Mouse (Mus musculus) small intestine, adult 2 months (tissue): ENCODE measurements around the gene Folr1. TPM values are rescaled to one million over a fixed set of nuclear protein-coding genes. Genes with fewer than 3 reads are reported as not detected.

ENCODE experiments used
- H3K27ac ChIP-seq: fragments of 200-500 bp; 2 replicates; pipeline ENCODE4 v1.5.1; 2012; ENCODE audit warnings: low read depth, low read length, control low read depth, inconsistent platforms; ENCODE audit not compliant: insufficient read depth
- H3K27me3 ChIP-seq: fragments of 200-500 bp; 2 replicates; pipeline ENCODE4 v1.6.1; 2012; ENCODE audit warnings: mild to moderate bottlenecking, moderate library complexity, low read length, inconsistent platforms; ENCODE audit not compliant: control insufficient read depth, insufficient read depth
- H3K36me3 ChIP-seq: fragments of 200-500 bp; 2 replicates; pipeline ENCODE4 v1.6.1; 2012; ENCODE audit warnings: mild to moderate bottlenecking, low read length, control low read depth, inconsistent platforms; ENCODE audit not compliant: control insufficient read depth, insufficient read depth
- H3K4me1 ChIP-seq: fragments of 200-500 bp; 2 replicates; pipeline ENCODE4 v1.6.1; 2012; ENCODE audit warnings: low read length, inconsistent platforms, mixed read lengths; ENCODE audit not compliant: control insufficient read depth, insufficient read depth, insufficient read length
- H3K4me3 ChIP-seq: fragments of 200-500 bp; 2 replicates; pipeline ENCODE4 v1.5.1; 2012; ENCODE audit warnings: low read depth, mild to moderate bottlenecking, control low read depth, inconsistent platforms, low read length, moderate library complexity
- CTCF ChIP-seq: fragments of 200-500 bp; IDR thresholded peaks from 2 replicates; pipeline ENCODE4 v1.5.1; 2012; ENCODE audit warnings: low read depth, mild to moderate bottlenecking, control low read depth, inconsistent platforms, low read length, moderate library complexity, mixed read lengths; ENCODE audit not compliant: insufficient replicate concordance, insufficient read length; ENCODE audit errors: extremely low read depth
- POLR2A ChIP-seq: fragments of 200-500 bp; IDR thresholded peaks from 2 replicates; pipeline ENCODE4 v1.6.1; 2012; ENCODE audit warnings: low read depth, mild to moderate bottlenecking, control low read depth, inconsistent platforms, low read length, moderate library complexity
- WGBS: fragments of 180-500 bp; shearing (Covaris S2); methylation state at CpG from one replicate; pipeline ENCODE4 v1.1.7; 2018; 5-methylcytosine and 5-hydroxymethylcytosine counted together
- polyA plus RNA-seq: library from polyadenylated mRNA; depleted of rRNA; stranded (reverse); fragments of >200 nt; gene quantifications from 2 replicates; pipeline ENCODE4 v1.2.3, GENCODE M21; 2012

Gene Folr1
- polyA plus RNA-seq, 1 experiment: 0.84 TPM

DNA sequence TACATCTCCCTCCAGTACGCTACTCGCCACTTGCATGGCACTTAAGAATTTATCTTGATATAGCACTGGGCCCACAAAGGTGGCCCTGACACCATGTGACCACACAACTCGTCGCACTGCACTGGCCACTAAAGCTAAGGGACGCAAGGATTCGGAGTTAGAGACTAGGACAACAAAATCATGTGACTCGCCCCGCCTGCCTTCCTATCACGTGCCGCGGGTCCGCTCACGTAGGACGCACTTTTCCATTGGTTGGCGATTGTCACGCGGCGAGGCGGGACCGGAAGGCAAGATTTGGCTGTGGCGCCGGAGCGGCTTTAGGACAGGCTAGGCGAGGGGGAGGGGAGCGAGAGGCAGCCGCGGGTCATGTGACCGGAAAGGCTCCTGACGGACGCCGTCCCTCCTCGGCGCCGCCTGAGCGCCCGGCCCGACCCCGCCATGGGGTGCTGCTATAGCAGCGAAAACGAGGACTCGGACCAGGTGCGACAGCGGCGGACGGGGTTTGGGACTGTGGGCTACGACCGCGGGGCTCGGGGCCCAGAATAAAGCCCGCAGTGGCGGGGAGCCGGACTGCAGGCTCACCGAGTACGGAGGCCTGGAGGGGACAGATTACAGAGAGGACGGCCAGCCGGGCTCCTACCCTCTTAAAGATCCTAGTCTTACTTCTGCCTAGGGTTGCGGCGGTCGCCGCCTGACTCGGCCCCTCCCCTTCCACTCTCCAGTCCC is 35.1 kb upstream of the Folr1 start, which contains the start of gene Lamtor1:
Gene Lamtor1 (plus strand): TSS at position 344 of the 726 bp plus-strand sequence.
- H3K4me3 ChIP-seq: peak within 1 kb of the TSS; percentile 80
- under 1% methylated on average over 61 of the region's 61 CpGs for WGBS
- H3K27ac ChIP-seq: peak within 1 kb of the TSS; percentile 92
- TF ChIP-seq POLR2A (peak; percentile 63), CTCF (no peak)
- peaks cover 9% of the 10 kb centered on the region; the same call in 1 of the 2 replicates for H3K36me3 ChIP-seq
- H3K27me3 ChIP-seq: no peaks in the 10 kb centered on the region
- H3K4me1 ChIP-seq: peaks cover 15% of the 10 kb centered on the region; the same call in 1 of the 2 replicates

DNA sequence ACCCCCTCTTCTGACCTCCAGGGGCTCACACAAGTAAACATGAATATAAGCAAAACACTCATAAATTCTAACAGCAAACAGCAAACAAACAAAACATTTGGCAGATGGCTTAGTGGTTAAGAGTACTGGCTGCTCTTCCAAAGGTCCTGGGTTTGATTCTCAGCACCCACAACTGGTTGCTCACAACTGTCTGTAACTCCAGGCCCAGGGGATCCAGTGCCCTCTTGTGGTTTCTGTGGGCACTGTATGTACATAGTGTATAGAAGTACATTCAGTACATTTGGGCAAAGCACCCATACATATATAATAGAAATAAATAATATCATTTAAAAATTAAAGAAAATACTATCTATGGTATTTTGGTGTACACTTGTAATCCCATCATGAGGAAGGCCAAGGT is 32.3 kb upstream of the Folr1 start:
- H3K27ac ChIP-seq: no peak overlapping the region
- TF ChIP-seq POLR2A: no peak
- no peak for TF ChIP-seq CTCF
- peaks cover 5% of the 10 kb centered on the region; the same call in 1 of the 2 replicates for H3K4me1 ChIP-seq
- no peak overlapping the region for H3K4me3 ChIP-seq
- no peaks in the 10 kb centered on the region for H3K36me3 ChIP-seq
- H3K27me3 ChIP-seq: no peaks in the 10 kb centered on the region

DNA sequence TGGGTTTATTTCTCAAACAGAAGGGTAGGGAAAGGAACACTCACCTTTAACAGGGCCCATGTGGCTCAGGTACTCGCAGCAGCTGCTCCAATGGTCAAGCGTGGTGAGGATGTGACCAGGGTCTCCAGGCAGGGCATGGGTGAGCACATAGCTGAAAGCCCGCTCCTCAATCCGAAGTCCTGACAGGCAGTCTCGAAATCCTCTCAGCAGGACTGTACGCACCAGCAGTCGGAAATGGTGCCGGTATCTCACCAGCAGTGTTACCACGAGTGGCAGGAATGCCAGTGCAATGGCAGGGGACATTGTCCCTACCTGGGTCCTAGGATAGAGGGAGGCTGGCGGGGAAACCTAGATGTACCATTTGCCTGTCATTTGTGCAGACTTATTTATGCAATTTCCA is 31.4 kb upstream of the Folr1 start:
- TF ChIP-seq CTCF (no peak), POLR2A (no peak)
- H3K4me3 ChIP-seq: no peak overlapping the region
- no peaks in the 10 kb centered on the region for H3K27me3 ChIP-seq
- peaks cover 7% of the 10 kb centered on the region; the same call in 1 of the 2 replicates for H3K4me1 ChIP-seq
- H3K36me3 ChIP-seq: no peaks in the 10 kb centered on the region
- 95% methylated on average over 10 of the region's 10 CpGs for WGBS
- H3K27ac ChIP-seq: no peak overlapping the region

DNA sequence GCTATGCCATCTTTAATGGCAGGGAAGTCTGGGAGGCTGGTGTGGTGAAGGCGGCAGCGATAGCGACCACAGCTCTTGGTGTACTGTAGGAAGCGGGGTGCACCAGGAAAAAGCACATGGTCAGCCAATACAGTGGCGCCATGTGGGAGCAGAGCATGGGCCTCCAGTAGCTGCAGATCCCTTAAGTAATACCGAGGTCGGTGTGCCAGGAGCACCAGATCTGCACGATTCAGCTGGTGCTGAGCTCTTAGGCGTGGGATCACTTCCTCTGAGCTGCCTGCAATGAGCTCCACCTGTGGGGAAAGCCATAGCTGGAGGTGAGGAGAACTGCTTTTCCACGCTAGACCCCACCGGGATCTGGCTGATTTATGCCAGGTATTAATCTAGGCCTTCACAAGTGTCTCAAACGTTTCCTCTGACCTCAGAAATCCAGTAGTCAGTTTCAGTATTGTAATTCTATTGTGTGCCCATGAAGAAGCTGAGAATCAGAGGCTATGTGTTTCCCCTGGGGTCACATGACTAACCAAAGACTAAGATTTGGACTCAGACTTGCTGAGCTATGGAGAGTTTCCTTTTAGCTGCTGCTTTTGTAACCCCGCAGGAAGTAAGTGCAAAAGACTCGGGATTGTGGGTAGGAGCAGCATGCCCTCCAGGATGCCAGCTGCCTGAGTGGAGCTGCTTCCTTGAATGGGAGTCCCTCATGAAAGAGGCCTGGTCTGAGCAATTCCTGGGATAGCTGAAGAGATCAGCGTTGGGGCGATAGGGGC is 29.9 kb upstream of the Folr1 start:
- Histone ChIP-seq H3K27me3 (no peaks in the 10 kb centered on the region), H3K4me3 (no peak overlapping the region), H3K36me3 (no peaks in the 10 kb centered on the region), H3K27ac (no peak overlapping the region), H3K4me1 (0 out of 2 replicates have a peak, but pooled peaks cover 2% of the 10 kb centered on the region)
- no peak for TF ChIP-seq POLR2A
- TF ChIP-seq CTCF: no peak
- WGBS: 91% methylated on average over 16 of the region's 16 CpGs

DNA sequence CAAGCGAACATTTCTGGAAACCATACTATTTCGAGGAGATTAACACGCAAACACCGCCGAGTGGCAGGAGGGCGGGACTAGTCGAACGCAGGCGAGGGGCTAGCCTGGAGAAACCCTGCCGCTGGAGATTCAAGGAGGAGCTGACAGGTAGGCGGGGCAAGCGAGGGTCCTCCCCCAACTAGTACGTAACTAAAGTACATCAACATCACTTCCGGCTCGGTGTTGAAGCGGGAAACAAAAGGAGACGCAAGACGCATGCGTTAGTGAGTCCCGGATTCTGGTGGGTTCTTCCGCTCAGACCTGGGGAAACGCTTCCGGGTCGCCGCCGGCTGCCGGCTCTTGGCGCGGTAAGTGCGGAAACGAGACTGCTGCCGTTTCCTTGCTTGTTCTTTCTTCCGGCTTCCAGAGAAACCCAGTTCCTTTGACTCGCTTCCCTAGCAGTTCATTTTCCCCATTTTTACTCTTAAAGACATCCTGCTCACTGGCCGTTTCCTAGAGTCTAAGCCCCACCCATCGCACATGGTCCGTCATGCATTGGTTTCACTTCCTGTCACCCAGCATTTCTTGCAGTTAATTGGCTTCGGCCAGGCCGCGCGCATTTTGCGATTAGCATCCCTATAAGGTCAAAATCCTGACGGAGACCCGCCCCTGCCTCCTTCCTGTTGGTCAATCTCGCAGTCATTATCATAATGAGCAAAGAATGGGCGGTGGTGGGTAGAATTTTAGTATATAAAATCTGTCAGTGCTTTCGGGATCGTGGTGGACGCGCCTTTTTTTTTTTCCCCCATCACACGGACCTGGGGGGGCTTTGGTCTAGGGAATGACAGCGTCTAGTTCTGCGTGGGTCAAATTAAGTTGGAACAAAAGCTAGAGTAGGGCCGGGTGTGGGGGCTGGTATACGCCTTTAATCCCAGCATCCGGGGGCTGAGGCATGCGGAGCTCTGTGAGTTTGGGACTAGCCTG is 25.8 kb upstream of the Folr1 start:
- Histone ChIP-seq H3K27me3 (no peaks in the 10 kb centered on the region), H3K36me3 (no peaks in the 10 kb centered on the region), H3K4me3 (peak overlapping the region; percentile 70), H3K27ac (peak overlapping the region; percentile 85), H3K4me1 (0 out of 2 replicates have a peak, but pooled peaks cover 2% of the 10 kb centered on the region)
- under 1% methylated on average over 57 of the region's 57 CpGs for WGBS
- TF ChIP-seq CTCF: no peak
- peak; percentile 47; the same call in 1 of the 2 replicates for TF ChIP-seq POLR2A

DNA sequence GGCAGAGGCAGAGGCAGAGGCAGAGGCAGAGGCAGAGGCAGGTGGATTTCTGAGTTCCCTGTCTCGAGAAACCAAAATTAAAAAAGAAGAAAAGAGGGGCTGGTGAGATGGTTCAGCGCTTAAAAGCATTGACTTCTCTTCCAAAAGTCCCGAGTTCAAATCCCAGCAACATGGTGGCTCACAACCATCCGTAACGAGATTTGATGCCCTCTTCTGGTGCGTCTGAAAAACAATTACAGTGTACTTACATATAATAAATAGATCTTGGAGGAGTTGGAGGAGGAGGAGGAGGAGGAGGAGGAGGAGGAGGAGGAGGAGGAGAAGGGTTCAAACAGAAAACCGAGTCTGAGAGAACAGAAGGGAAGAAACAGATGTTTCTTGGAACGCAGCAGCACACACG is 25.1 kb upstream of the Folr1 start:
- Histone ChIP-seq H3K4me1 (0 out of 2 replicates have a peak, but pooled peaks cover 2% of the 10 kb centered on the region), H3K27ac (peak overlapping the region; percentile 32; the same call in 1 of the 2 replicates), H3K36me3 (no peaks in the 10 kb centered on the region), H3K27me3 (no peaks in the 10 kb centered on the region), H3K4me3 (peak overlapping the region; percentile 70)
- TF ChIP-seq CTCF: no peak
- TF ChIP-seq POLR2A: no peak
- WGBS: 23% methylated on average over 9 of the region's 9 CpGs

DNA sequence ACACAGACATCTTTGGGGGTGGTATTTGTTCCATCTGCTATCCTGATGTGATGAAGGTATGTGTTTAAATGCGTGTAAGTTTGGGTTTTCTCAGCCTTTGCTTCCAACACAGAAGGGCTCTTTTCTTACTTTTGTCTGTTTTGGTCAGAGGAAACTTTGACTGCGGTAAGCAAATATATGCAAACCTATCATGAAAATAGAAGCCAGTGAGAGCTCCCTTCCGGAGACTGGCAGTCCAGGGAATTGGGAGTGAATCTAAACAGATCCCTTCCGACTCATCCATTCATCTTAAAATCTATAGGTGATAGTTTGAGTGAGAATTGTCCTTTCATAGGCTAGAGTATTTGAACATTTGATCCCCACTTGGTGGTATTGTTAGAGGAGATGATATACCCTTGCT is 17.9 kb upstream of the Folr1 start:
- Histone ChIP-seq H3K27me3 (no peaks in the 10 kb centered on the region), H3K4me1 (no peaks in the 10 kb centered on the region), H3K27ac (no peak overlapping the region), H3K36me3 (no peaks in the 10 kb centered on the region), H3K4me3 (no peak overlapping the region)
- WGBS: 84% methylated on average over 4 of the region's 4 CpGs
- no peak for TF ChIP-seq CTCF
- no peak for TF ChIP-seq POLR2A
